Mouse (Mus musculus) forebrain, embryonic 16.5 days (tissue): ENCODE data around the gene Lama5. TPM values are rescaled to one million over a fixed set of nuclear protein-coding genes. Genes with fewer than 3 reads are reported as not detected.

Experiments
- ATAC-seq: fragments of 200-750 bp; cut with Nextera tagmentation; 2 replicates; pipeline ENCODE4 v1.8.0; 2017; ENCODE audit warnings: mild to moderate bottlenecking, moderate library complexity
- H3K27ac ChIP-seq: fragments of 300-500 bp; sonication (generic); 2 replicates; pipeline ENCODE4 v1.5.1; 2014; ENCODE audit warnings: low read length, control low read depth
- H3K27me3 ChIP-seq: fragments of 300-500 bp; sonication (generic); replicated peaks from 2 replicates; pipeline ENCODE4 v1.6.1; 2014; ENCODE audit warnings: low read length; ENCODE audit not compliant: control insufficient read depth, insufficient read depth
- H3K36me3 ChIP-seq: fragments of 300-500 bp; sonication (generic); 2 replicates; pipeline ENCODE4 v1.6.1; 2014; ENCODE audit not compliant: control insufficient read depth, insufficient read depth
- H3K4me1 ChIP-seq: fragments of 300-500 bp; sonication (generic); replicated peaks from 2 replicates; pipeline ENCODE4 v1.6.1; 2014; ENCODE audit warnings: low read length; ENCODE audit not compliant: control insufficient read depth, insufficient read depth
- H3K4me2 ChIP-seq: fragments of 300-500 bp; sonication (generic); 2 replicates; pipeline ENCODE4 v1.6.1; 2014; ENCODE audit warnings: mild to moderate bottlenecking, low read length, control low read depth
- H3K4me3 ChIP-seq: fragments of 300-500 bp; sonication (generic); replicated peaks from 2 replicates; pipeline ENCODE4 v1.5.1; 2014; ENCODE audit warnings: mild to moderate bottlenecking, low read length, control low read depth
- H3K9ac ChIP-seq: fragments of 300-500 bp; sonication (generic); replicated peaks from 2 replicates; pipeline ENCODE4 v1.6.1; 2014; ENCODE audit warnings: low read depth, low read length, control low read depth
- H3K9me3 ChIP-seq: fragments of 300-500 bp; sonication (generic); 2 replicates; pipeline ENCODE4 v1.6.1; 2016; ENCODE audit warnings: low read length; ENCODE audit not compliant: control insufficient read depth
- WGBS: fragments of 180-500 bp; shearing (Covaris S2); extraction: QIAGEN DNeasy Blood & Tissue Kit; methylation state at CpG from one replicate; pipeline ENCODE4 v1.1.7; 2014; 5-methylcytosine and 5-hydroxymethylcytosine counted together
- polyA plus RNA-seq: library from polyadenylated mRNA; unstranded; fragments of >200 nt; fragmentation: Nextera tagmentation; extraction: Ambion mirVana; gene quantifications from 2 replicates; pipeline ENCODE4 v1.2.1, GENCODE M21; 2015

Gene Lama5
- polyA plus RNA-seq, 1 experiment from 2014 or later: 3.2 TPM

- ATAC-seq: no peak
- Histone ChIP-seq H3K9ac (no peak overlapping the region), H3K9me3 (no peaks in the 10 kb centered on the region), H3K36me3 (peaks cover 31% of the 10 kb centered on the region), H3K27ac (no peak overlapping the region), H3K27me3 (no peaks in the 10 kb centered on the region), H3K4me2 (no peak overlapping the region), H3K4me3 (no peak overlapping the region), H3K4me1 (no peaks in the 10 kb centered on the region)
- 68% methylated on average over 3 of the region's 3 CpGs for WGBS
These were observed 70.9 kb downstream of the Lama5 start for GRCm38 (mm10) chr2:180154796-180155195.

GRCm38 (mm10) chr2:180148551-180148950 is 77.1 kb downstream of the Lama5 start:
- Histone ChIP-seq H3K27me3 (no peaks in the 10 kb centered on the region), H3K4me2 (no peak overlapping the region), H3K4me1 (no peaks in the 10 kb centered on the region), H3K4me3 (no peak overlapping the region), H3K36me3 (peaks cover 35% of the 10 kb centered on the region), H3K9ac (no peak overlapping the region), H3K9me3 (no peaks in the 10 kb centered on the region), H3K27ac (no peak overlapping the region)
- ATAC-seq: no peak
- WGBS: 87% methylated on average over 9 of the region's 9 CpGs

DNA sequence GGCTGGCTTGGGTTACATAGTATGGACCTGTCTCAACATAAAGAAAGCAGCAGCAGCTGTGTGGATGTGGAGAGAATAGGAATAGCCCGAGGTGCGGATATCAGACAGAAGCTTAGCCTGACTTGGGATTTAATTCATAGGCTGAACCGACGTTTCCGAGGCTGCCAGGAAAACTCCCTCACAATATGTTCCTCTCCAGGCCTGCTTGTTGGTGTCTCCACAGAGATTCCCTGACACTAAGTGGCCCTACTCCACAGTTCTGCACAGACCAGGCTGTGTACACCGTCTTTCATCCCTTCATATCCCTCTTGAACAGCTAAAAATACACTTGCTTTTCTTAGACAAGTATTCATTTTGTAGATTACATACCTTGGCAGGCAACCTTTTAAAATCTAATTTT is 78.3 kb downstream of the Lama5 start:
- Histone ChIP-seq H3K4me3 (no peak overlapping the region), H3K27ac (no peak overlapping the region), H3K9me3 (no peaks in the 10 kb centered on the region), H3K27me3 (no peaks in the 10 kb centered on the region), H3K4me2 (no peak overlapping the region), H3K9ac (no peak overlapping the region), H3K4me1 (no peaks in the 10 kb centered on the region), H3K36me3 (peaks cover 35% of the 10 kb centered on the region)
- no peak for ATAC-seq
- 91% methylated on average over 6 of the region's 6 CpGs for whole genome bisulfite sequencing

- Histone ChIP-seq H3K27ac (no peak overlapping the region), H3K9ac (no peak overlapping the region), H3K36me3 (peaks cover 31% of the 10 kb centered on the region), H3K4me1 (no peaks in the 10 kb centered on the region), H3K4me2 (no peak overlapping the region), H3K9me3 (no peaks in the 10 kb centered on the region), H3K4me3 (no peak overlapping the region), H3K27me3 (no peaks in the 10 kb centered on the region)
- 81% methylated on average over 2 of the region's 2 CpGs for WGBS
- no peak for ATAC-seq
These were observed 79.6 kb downstream of the Lama5 start for GRCm38 (mm10) chr2:180146091-180146490.

DNA sequence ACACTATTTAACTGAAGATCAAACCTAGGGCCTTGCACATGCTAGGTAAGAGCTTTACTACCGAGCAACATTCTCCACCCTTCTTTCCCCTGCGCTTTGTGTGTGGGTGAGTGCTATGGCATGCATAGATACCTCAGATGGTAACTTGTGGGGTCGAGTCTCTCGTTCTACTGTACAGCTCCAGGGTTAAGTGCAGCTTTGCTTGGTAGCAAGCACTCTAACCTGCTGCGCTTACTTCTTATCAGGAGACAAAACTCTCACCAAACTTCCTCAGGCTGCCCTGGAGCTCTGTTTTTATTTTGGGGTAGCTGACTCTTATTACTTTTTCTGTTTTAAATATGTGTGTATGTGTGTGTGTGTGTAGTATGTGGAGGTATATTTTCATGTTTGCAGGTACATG is 90.2 kb downstream of the Lama5 start:
- Histone ChIP-seq H3K4me3 (no peak overlapping the region), H3K36me3 (0 out of 2 replicates have a peak, but pooled peaks cover 15% of the 10 kb centered on the region), H3K4me1 (no peaks in the 10 kb centered on the region), H3K27ac (no peak overlapping the region), H3K9me3 (no peaks in the 10 kb centered on the region), H3K4me2 (no peak overlapping the region), H3K27me3 (no peaks in the 10 kb centered on the region), H3K9ac (no peak overlapping the region)
- ATAC-seq: no peak
- 91% methylated on average over 5 of the region's 5 CpGs for WGBS

DNA sequence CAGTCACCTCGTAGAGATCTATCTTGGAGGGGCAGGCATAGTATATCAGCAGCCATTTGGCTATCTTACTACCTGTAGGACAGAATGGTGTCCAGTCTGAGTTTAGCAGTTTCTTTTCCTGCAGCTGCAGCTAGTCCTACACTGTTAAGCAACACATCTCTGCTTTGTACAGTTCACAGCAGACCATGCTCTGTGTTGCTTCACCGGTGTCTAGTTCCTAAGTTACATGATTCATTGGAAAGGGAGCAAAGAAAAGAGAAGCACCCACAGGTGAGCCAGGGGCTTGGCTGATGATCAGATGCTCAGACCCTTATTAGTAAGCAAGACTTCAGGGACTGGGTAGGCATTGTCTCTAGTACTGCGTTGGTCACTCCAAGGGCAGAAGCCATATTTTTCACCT is 91.7 kb downstream of the Lama5 start:
- no peak overlapping the region for H3K27ac ChIP-seq
- H3K4me2 ChIP-seq: no peak overlapping the region
- H3K4me3 ChIP-seq: no peak overlapping the region
- no peak overlapping the region for H3K9ac ChIP-seq
- 0 out of 2 replicates have a peak, but pooled peaks cover 7% of the 10 kb centered on the region for H3K36me3 ChIP-seq
- ATAC-seq: no peak
- no peaks in the 10 kb centered on the region for H3K9me3 ChIP-seq
- H3K4me1 ChIP-seq: no peaks in the 10 kb centered on the region
- WGBS: 95% methylated on average over 3 of the region's 3 CpGs
- no peaks in the 10 kb centered on the region for H3K27me3 ChIP-seq

- no peaks in the 10 kb centered on the region for H3K9me3 ChIP-seq
These were observed 92.4 kb downstream of the Lama5 start for GRCm38 (mm10) chr2:180133231-180133630.

GRCm38 (mm10) chr2:180127675-180128074 is 98.0 kb downstream of the Lama5 start:
- Histone ChIP-seq H3K27ac (no peak overlapping the region), H3K9me3 (no peaks in the 10 kb centered on the region), H3K4me3 (no peak overlapping the region)

More at GRCm38 (mm10) chr2:180133231-180133630, 92.4 kb downstream of the Lama5 start:
- Histone ChIP-seq H3K9ac (no peak overlapping the region), H3K27me3 (no peaks in the 10 kb centered on the region), H3K4me2 (no peak overlapping the region), H3K4me1 (no peaks in the 10 kb centered on the region), H3K4me3 (no peak overlapping the region), H3K36me3 (0 out of 2 replicates have a peak, but pooled peaks cover under 1% of the 10 kb centered on the region), H3K27ac (no peak overlapping the region)
- WGBS: 97% methylated on average over 4 of the region's 4 CpGs
- no peak for ATAC-seq

More at GRCm38 (mm10) chr2:180127675-180128074, 98.0 kb downstream of the Lama5 start:
- Histone ChIP-seq H3K4me1 (peaks cover 12% of the 10 kb centered on the region), H3K36me3 (0 out of 2 replicates have a peak, but pooled peaks cover 5% of the 10 kb centered on the region), H3K4me2 (no peak overlapping the region), H3K27me3 (no peaks in the 10 kb centered on the region), H3K9ac (no peak overlapping the region)
- no peak for ATAC-seq
- WGBS: 63% methylated on average over 1 of the region's 1 CpGs
